Mouse (Mus musculus): Measurements from ENCODE around the gene Snd1.

Gene Snd1

GRCm38 (mm10) chr6:28474839-28475238 is at the start of gene Snd1:
Snd1 (plus strand) TSS chr6:28475139.
- no peak for DNase-seq (ENCODE audit: low read depth)

GRCm38 (mm10) chr6:28427096-28427839 is 47.7 kb upstream of the Snd1 start, which contains the start of gene Fscn3:
Fscn3 (plus strand) TSS chr6:28427789.
- peak; percentile 80 for DNase-seq (ENCODE audit: low read depth)

- DNase-seq (ENCODE audit: low read depth): no peak
Observed at GRCm38 (mm10) chr6:28428290-28428689, 46.6 kb upstream of the Snd1 start, which contains the start of gene Gcc1. Gcc1 (minus strand) TSS chr6:28428390.

GRCm38 (mm10) chr6:28429870-28430269 is 45.1 kb upstream of the Snd1 start:
- DNase-seq (ENCODE audit: low read depth): no peak

GRCm38 (mm10) chr6:28430795-28431537 is 44.0 kb upstream of the Snd1 start:
- no peak for DNase-seq (ENCODE audit: low read depth)

GRCm38 (mm10) chr6:28431538-28431855 is 43.4 kb upstream of the Snd1 start:
- DNase-seq (ENCODE audit: low read depth): no peak

- DNase-seq (ENCODE audit: low read depth): no peak
Observed at GRCm38 (mm10) chr6:28447937-28448336, 27.0 kb upstream of the Snd1 start.

GRCm38 (mm10) chr6:28449253-28449652 is 25.7 kb upstream of the Snd1 start, which contains the start of gene Pax4:
Pax4 (minus strand) TSS chr6:28449353.
- DNase-seq (ENCODE audit: low read depth): no peak

GRCm38 (mm10) chr6:28450481-28450880 is 24.5 kb upstream of the Snd1 start:
- no peak for DNase-seq (ENCODE audit: low read depth)

- DNase-seq (ENCODE audit: low read depth): no peak
Observed at GRCm38 (mm10) chr6:28450977-28451376, 24.0 kb upstream of the Snd1 start.

- DNase-seq (ENCODE audit: low read depth): no peak
Observed at GRCm38 (mm10) chr6:28459221-28459668, 15.7 kb upstream of the Snd1 start.

GRCm38 (mm10) chr6:28460534-28460933 is 14.4 kb upstream of the Snd1 start:
- DNase-seq (ENCODE audit: low read depth): peak; percentile 72

- DNase-seq (ENCODE audit: low read depth): no peak
Observed at GRCm38 (mm10) chr6:28464630-28465029, 10.3 kb upstream of the Snd1 start.

- no peak for DNase-seq (ENCODE audit: low read depth)
Observed at GRCm38 (mm10) chr6:28470017-28470602, 4.8 kb upstream of the Snd1 start.

GRCm38 (mm10) chr6:28470621-28471020 is 4.3 kb upstream of the Snd1 start:
- DNase-seq (ENCODE audit: low read depth): no peak

- DNase-seq (ENCODE audit: low read depth): no peak
Observed at GRCm38 (mm10) chr6:28471284-28472035, 3.5 kb upstream of the Snd1 start.

GRCm38 (mm10) chr6:28474211-28474610 is 728 bp upstream of the Snd1 start:
- DNase-seq (ENCODE audit: low read depth): no peak

- peak; percentile 98 for DNase-seq (ENCODE audit: low read depth)
Observed at GRCm38 (mm10) chr6:28479865-28480751, 5.2 kb downstream of the Snd1 start.

- no peak for DNase-seq (ENCODE audit: low read depth)
Observed at GRCm38 (mm10) chr6:28480752-28481492, 6.0 kb downstream of the Snd1 start.

- DNase-seq (ENCODE audit: low read depth): peak; percentile 20
Observed at GRCm38 (mm10) chr6:28482711-28483315, 7.9 kb downstream of the Snd1 start.
